Mouse (Mus musculus): ENCODE measurements around the gene Dnaja3. TPM values are rescaled to one million over a fixed set of nuclear protein-coding genes. Genes with fewer than 3 reads are reported as not detected.

The Dnaja3 gene
- 27.3 and 29.4 TPM in 2 replicates for polyA plus RNA-seq (2012; rRNA removed)

GRCm38 (mm10) chr16:4639831-4640237, at the start of gene Dnaja3, which contains the start of gene Vasn:
Gene Dnaja3, plus strand, starts transcription at chr16:4639989.
Gene Vasn, plus strand, starts transcription at chr16:4639941.

DNA sequence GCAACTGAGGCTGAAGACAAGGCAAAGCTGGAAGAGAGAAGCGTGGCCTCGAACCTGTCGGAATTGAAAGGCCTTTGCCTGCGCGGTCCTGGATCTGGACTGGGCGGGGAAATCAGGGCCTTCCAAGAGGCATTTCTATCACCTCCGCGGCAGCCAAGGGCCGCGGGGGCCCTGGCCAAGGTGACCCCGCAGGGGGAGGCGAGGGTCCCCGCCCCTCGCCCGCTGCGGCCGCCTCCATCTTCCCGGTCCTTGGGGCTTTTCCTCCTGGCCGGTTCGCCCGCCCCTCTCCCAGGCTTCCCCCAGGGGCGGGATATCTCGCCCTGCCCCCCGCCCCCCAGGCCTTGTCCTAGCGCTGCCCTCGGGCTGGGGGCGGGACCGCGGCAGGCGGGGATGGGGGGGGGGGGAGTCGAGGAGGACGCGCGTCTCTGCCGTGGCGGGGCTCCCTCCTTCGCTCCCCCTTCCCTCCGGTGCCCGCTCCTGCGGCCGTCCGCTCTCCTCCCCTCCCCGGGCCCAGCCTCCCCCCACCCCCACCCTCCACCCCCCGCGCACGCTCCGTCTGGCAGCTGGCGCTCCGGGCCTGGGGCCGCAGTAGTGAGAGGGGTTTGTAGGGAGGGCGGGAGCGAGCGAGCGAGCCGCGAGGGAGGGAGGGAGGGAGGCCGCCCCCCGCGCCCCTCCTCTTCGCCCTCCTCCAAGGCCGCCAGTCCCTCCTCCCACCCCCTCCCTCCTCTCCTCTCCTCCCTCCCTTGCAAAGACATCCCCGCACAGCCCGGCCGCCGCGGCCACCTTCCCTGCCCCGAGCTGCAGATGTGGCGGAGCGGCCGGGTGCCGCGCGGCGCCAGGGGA, 45.6 kb upstream of the Dnaja3 start, which contains the start of gene Glis2:
Gene Glis2 (plus strand): TSS at position 743 of the 843 bp plus-strand sequence.

DNA sequence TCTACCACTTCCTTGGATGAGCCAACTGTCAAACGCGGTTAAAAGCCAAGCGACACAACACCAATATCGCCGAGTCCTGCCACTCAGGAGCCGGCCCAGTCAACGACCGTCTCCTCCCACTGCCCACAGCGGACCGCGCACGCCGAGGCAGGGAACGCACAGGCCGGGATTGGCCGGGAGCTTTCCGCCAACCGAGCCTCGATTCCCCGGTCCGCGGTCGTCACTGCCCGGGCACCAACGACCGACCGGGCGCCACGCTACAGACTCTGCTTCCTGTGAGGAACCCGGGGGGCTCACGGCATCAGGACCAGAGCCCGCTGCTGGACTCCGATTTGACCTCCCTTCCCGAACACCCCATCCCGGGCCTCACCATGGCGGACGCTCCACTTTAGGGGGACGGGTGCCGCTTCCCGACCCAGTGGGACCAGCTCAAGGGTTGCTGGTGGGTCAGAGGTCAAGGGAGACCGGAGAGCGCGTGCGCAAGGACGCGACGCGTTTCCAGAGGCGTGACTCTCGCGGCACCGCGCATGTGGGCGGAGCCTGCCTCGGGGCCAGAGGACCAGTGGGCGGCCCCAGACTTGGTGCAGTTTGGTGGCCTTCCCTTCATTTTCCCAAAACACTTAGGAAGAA, 15.2 kb upstream of the Dnaja3 start, which contains the start of gene Pam16:
Gene Pam16 (minus strand): TSS at position 508 of the 630 bp plus-strand sequence.

GRCm38 (mm10) chr16:4679121-4680018, 39.6 kb downstream of the Dnaja3 start, which contains the start of gene Coro7:
Gene Coro7, minus strand, starts transcription at chr16:4679777.

DNA sequence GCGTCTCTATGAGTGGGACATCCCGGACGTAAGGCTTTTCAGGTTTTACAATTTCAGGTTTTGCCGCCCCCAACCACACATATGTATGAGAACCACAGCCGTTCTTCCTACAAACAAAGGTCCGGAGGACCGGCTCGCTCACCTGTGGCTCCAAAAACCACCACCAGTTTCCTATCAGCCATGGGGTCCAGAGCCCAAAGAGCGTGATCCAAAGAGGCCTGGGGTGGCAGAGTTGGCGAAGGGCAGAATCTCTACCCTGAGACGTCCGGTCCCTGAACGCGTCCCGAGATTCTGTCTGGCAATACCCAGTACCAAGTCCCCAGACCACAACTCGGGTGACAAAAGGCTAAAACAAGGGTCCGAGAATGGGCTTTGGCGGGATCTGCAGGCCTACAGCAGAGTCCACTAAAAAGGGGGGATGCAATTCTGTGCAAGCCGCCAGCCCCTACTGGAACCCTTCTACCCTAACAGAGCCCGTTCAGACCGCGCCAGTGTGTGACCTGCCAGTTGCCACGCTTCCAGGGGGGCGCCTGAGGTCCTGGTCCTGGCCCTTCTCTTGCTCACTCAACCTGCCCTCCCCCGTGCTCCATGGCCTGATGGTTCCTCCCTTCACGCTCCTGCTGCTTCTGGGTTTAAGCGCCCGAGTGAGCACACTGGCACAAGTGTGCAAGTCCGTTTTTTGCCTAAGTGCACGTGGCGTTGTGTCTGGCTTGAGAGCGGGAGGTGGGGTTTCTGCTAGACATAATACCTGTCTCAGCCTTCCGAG, 79.1 kb downstream of the Dnaja3 start, which contains the start of gene Nmral1:
Gene Nmral1 (minus strand): TSS at position 604 of the 766 bp plus-strand sequence.

GRCm38 (mm10) chr16:4725780-4726527, 86.2 kb downstream of the Dnaja3 start, which contains the start of gene Hmox2:
Gene Hmox2, plus strand, starts transcription at chr16:4726361.

Other genes starting within 250 kb of the Dnaja3 start
- 0.87 and 1.1 TPM in 2 replicates for gene Adcy9, start 219.5 kb upstream of the Dnaja3 start, polyA plus RNA-seq (2012; rRNA removed)
- gene Srl, start 98.2 kb upstream of the Dnaja3 start, polyA plus RNA-seq (2012; rRNA removed): 0.95 and 1.4 TPM in 2 replicates
- gene Tfap4, start 80.1 kb upstream of the Dnaja3 start, polyA plus RNA-seq (2012; rRNA removed): 4.6 and 5.9 TPM in 2 replicates
- gene Glis2, start 45.3 kb upstream of the Dnaja3 start, polyA plus RNA-seq (2012; rRNA removed): 2.6 and 3.2 TPM in 2 replicates
- 45.0 and 46.2 TPM in 2 replicates for gene Pam16, start 15.0 kb upstream of the Dnaja3 start, polyA plus RNA-seq (2012; rRNA removed)
- gene Vasn, start within 50 bp of the Dnaja3 start, polyA plus RNA-seq (2012; rRNA removed): 3.3 and 3.4 TPM in 2 replicates
- 14.0 and 17.4 TPM in 2 replicates for gene Coro7, start 39.8 kb downstream of the Dnaja3 start, polyA plus RNA-seq (2012; rRNA removed)
- 24.5 and 25.0 TPM in 2 replicates for gene Nmral1, start 79.4 kb downstream of the Dnaja3 start, polyA plus RNA-seq (2012; rRNA removed)
- 35.6 and 37.3 TPM in 2 replicates for gene Hmox2, start 86.4 kb downstream of the Dnaja3 start, polyA plus RNA-seq (2012; rRNA removed)
- gene Cdip1, start 150.3 kb downstream of the Dnaja3 start, polyA plus RNA-seq (2012; rRNA removed): 37.2 and 40.6 TPM in 2 replicates
- not detected in 2 replicates for gene 4930562C15Rik, start 195.4 kb downstream of the Dnaja3 start, polyA plus RNA-seq (2012; rRNA removed)
- 7.5 and 7.9 TPM in 2 replicates for gene Ubald1, start 240.3 kb downstream of the Dnaja3 start, polyA plus RNA-seq (2012; rRNA removed)
- gene Mgrn1, start 246.3 kb downstream of the Dnaja3 start, polyA plus RNA-seq (2012; rRNA removed): 28.5 and 32.0 TPM in 2 replicates

Measured in liver, embryonic 18 days (tissue).